Mouse (Mus musculus) megakaryocyte, embryonic 14.5 days (primary cell): ENCODE data around the gene Mbd3. TPM values are rescaled to one million over a fixed set of nuclear protein-coding genes. Genes with fewer than 3 reads are reported as not detected.

Source experiments
- H3K27me3 ChIP-seq: replicated peaks from 2 replicates; pipeline ENCODE3; 2012; ENCODE audit warnings: inconsistent platforms
- H3K36me3 ChIP-seq: replicated peaks from 2 replicates; pipeline ENCODE3; 2012; ENCODE audit warnings: low read length, inconsistent platforms, mixed read lengths
- H3K4me1 ChIP-seq: 2 replicates; pipeline ENCODE4 v1.6.1; 2012; ENCODE audit warnings: inconsistent platforms
- H3K4me3 ChIP-seq: replicated peaks from 2 replicates; pipeline ENCODE3; 2012; ENCODE audit warnings: moderate library complexity, mild to moderate bottlenecking, inconsistent platforms
- H3K9me3 ChIP-seq: 2 replicates; pipeline ENCODE4 v1.6.1; 2012; ENCODE audit warnings: inconsistent platforms
- FLI1 ChIP-seq: IDR thresholded peaks from 2 replicates; pipeline ENCODE4 v1.6.1; 2012; ENCODE audit warnings: low read length, inconsistent platforms, mixed read lengths
- GATA1 ChIP-seq: IDR thresholded peaks from 3 replicates; pipeline ENCODE4 v1.6.1; 2012; ENCODE audit warnings: mixed read lengths, low read length, inconsistent platforms, borderline replicate concordance
- polyA plus RNA-seq: library from polyadenylated mRNA; stranded (reverse); fragments of >175 nt; gene quantifications from 2 replicates; pipeline ENCODE4 v1.2.3, GENCODE M21; 2012; ENCODE audit warnings: low replicate concordance; ENCODE audit not compliant: insufficient read depth

The Mbd3 gene
- polyA plus RNA-seq, 1 experiment, result 199 TPM

- Histone ChIP-seq H3K27me3 (peaks cover 29% of the 10 kb centered on the region), H3K4me3 (no peak overlapping the region), H3K4me1 (peaks cover 23% of the 10 kb centered on the region), H3K9me3 (peaks cover 13% of the 10 kb centered on the region), H3K36me3 (no peaks in the 10 kb centered on the region)
- TF ChIP-seq GATA1 (no peak), FLI1 (no peak)
Observed at GRCm38 (mm10) chr10:80372706-80373105, 26.6 kb downstream of the Mbd3 start.

DNA sequence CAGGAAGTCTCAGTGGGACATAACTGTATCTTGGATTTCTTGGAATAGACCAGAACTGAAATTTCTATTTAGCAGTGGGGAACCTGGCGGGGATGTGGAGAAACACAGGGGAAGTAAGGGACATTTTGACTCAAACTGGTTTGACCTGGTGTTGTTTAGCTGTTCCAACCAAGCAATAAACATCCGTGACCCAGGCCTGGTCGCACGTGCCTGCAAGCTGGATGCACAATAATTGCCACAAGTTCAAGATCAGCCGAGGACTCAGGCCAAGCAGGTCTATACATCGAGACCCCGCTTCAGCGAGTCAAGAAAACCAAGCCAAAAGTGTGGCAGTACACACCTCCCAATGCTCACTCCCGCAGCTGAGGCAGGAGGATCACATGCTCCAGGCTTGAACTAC lies 27.4 kb downstream of the Mbd3 start:
- H3K9me3 ChIP-seq, result peaks cover 9% of the 10 kb centered on the region
- H3K4me1 ChIP-seq, result peaks cover 27% of the 10 kb centered on the region
- peaks cover 36% of the 10 kb centered on the region for H3K27me3 ChIP-seq
- no peak overlapping the region for H3K4me3 ChIP-seq
- H3K36me3 ChIP-seq, result no peaks in the 10 kb centered on the region
- TF ChIP-seq FLI1 (no peak), GATA1 (no peak)

GRCm38 (mm10) chr10:80371411-80371966 lies 27.9 kb downstream of the Mbd3 start:
- Histone ChIP-seq H3K4me1 (peaks cover 27% of the 10 kb centered on the region), H3K9me3 (peaks cover 13% of the 10 kb centered on the region), H3K27me3 (peaks cover 41% of the 10 kb centered on the region), H3K4me3 (no peak overlapping the region), H3K36me3 (no peaks in the 10 kb centered on the region)
- TF ChIP-seq FLI1 (no peak), GATA1 (no peak)

DNA sequence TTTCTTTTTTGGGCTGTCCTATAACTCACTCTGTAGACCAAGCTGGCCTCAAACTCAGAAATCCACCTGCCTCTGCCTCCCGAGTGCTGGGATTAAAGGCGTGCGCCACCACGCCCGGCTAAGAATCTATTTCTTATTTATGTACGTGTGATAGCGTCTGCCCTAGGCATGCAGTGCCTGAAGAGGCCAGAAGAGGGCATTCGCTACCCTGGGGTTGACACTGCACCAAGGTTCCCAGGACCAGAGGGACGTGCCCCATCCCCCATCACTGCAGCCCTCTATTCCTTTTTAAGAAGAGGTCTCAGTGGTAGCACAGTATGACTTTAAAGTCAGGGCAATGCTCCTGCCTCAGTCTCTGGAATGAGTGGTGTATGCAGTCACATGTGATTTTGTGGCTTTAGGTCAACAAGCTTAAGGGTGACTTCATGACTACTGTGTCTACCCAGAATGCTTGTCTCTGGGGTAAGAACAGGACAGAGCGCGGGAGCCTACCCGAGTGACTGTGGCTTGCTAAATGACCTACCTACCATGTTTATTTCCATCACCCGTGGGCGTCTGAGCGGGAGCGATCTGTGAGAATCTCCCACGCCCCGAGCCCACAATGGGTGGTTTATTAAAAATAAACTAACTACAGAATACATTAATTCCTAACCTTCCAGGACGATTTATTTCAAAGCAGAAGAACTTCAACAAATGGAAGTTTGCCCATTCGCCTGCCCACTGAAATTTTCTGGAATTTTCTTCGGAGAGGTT lies 29.2 kb downstream of the Mbd3 start:
- Histone ChIP-seq H3K36me3 (no peaks in the 10 kb centered on the region), H3K4me1 (peaks cover 27% of the 10 kb centered on the region), H3K27me3 (peaks cover 52% of the 10 kb centered on the region), H3K4me3 (no peak overlapping the region), H3K9me3 (peaks cover 15% of the 10 kb centered on the region)
- TF ChIP-seq GATA1, result no peak

DNA sequence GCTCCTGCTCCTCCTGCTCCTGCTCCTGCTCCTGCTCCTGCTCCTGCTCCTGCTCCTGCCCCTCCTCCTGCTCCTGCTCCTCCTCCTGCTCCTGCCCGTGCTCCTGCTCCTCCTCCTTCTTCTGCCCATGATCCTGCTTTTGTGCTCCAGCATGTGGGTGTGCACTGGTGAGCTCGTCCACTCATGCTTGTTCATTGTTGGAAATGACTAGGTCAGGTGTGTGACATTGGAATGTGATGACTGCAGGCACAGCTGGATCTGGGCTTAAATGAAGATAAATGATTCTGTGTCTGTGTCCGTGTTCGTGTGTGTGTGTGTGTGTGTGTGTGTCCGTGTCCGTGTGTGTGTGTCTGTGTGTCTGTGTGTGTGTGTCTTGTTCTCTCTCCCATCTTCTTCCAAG lies 31.0 kb downstream of the Mbd3 start:
- Histone ChIP-seq H3K4me3 (no peak overlapping the region), H3K27me3 (peaks cover 69% of the 10 kb centered on the region), H3K4me1 (peaks cover 27% of the 10 kb centered on the region), H3K36me3 (no peaks in the 10 kb centered on the region), H3K9me3 (peaks cover 15% of the 10 kb centered on the region)
- TF ChIP-seq FLI1, result no peak
- TF ChIP-seq GATA1, result no peak

GRCm38 (mm10) chr10:80367954-80368353 lies 31.4 kb downstream of the Mbd3 start:
- H3K9me3 ChIP-seq, result peaks cover 17% of the 10 kb centered on the region
- H3K4me3 ChIP-seq, result peak overlapping the region; percentile 59
- TF ChIP-seq FLI1, result no peak
- TF ChIP-seq GATA1, result no peak
- peaks cover 27% of the 10 kb centered on the region for H3K4me1 ChIP-seq
- peaks cover 69% of the 10 kb centered on the region for H3K27me3 ChIP-seq
- H3K36me3 ChIP-seq, result no peaks in the 10 kb centered on the region

GRCm38 (mm10) chr10:80365736-80366135 lies 33.6 kb downstream of the Mbd3 start:
- H3K36me3 ChIP-seq, result no peaks in the 10 kb centered on the region
- peaks cover 76% of the 10 kb centered on the region for H3K27me3 ChIP-seq
- peaks cover 12% of the 10 kb centered on the region; the same call in 1 of the 2 replicates for H3K4me1 ChIP-seq
- no peak for TF ChIP-seq FLI1
- TF ChIP-seq GATA1, result no peak
- no peak overlapping the region for H3K4me3 ChIP-seq
- H3K9me3 ChIP-seq, result peaks cover 27% of the 10 kb centered on the region

DNA sequence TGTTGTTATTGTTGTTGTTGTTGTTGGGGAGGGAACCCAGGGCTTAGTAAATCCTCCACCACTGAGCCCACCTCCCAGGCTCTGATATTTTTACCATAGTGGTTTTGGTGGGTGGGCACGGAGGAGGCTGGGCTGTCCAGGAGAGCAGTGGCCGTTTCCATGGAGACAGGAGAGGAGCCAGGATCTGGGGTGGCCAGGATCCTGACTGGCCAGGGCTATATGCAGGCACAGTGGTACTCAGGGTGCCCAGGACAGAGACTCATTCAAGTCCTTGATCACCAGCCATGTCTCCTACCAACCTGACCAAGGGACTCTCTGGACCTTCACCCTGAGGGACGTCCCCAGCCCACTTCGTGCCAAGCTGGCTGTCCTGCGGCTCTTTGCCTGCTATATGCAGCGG lies 35.6 kb downstream of the Mbd3 start:
- Histone ChIP-seq H3K4me1 (peaks cover 9% of the 10 kb centered on the region; the same call in 1 of the 2 replicates), H3K4me3 (no peak overlapping the region), H3K9me3 (peaks cover 26% of the 10 kb centered on the region), H3K27me3 (peaks cover 88% of the 10 kb centered on the region), H3K36me3 (no peaks in the 10 kb centered on the region)
- TF ChIP-seq FLI1, result no peak
- no peak for TF ChIP-seq GATA1

GRCm38 (mm10) chr10:80357994-80358639 lies 41.2 kb downstream of the Mbd3 start:
- Histone ChIP-seq H3K9me3 (peaks cover 14% of the 10 kb centered on the region), H3K4me3 (peak overlapping the region; percentile 85), H3K36me3 (no peaks in the 10 kb centered on the region), H3K27me3 (peaks cover 89% of the 10 kb centered on the region), H3K4me1 (peaks cover 38% of the 10 kb centered on the region)
- TF ChIP-seq GATA1, result no peak
- TF ChIP-seq FLI1, result no peak

DNA sequence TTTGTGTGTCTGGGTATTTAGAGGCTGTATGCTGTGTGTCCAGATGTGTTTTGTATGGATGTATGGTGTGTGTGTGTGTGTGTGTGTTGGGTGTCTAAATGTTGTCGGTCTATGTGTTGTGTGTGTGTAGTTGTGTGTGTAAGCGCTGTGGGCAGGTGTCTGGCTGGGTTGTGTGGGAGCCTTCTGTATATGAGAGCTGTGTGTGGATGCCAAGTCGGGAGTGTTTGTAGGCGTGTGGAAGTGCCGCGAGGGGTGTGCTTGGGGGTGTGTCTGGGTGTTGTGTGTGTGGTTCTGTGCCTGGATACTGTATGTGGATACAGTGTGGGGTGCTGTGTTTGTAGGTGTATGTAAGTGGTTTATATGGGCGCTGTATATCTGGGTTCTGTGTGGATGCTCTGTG lies 42.0 kb downstream of the Mbd3 start:
- Histone ChIP-seq H3K4me3 (no peak overlapping the region), H3K27me3 (peaks cover 89% of the 10 kb centered on the region)
- TF ChIP-seq GATA1, result no peak
- no peak for TF ChIP-seq FLI1

More for the DNA sequence above, 42.0 kb downstream of the Mbd3 start:
- no peaks in the 10 kb centered on the region for H3K36me3 ChIP-seq
- H3K4me1 ChIP-seq, result peaks cover 46% of the 10 kb centered on the region
- peaks cover 6% of the 10 kb centered on the region for H3K9me3 ChIP-seq
